Mouse (Mus musculus) liver, embryonic 16.5 days (tissue): ENCODE measurements at regions not wholly inside any gene's neighbourhood (a gene's known extent, or its start where the extent isn't known, plus 50 kb on each side); places are given as distances from the start of the nearest gene placed in this dataset.
A peak's percentile ranks its signal among the peaks of the same experiment; 100 is the strongest.
"Not testable (repeated sequence)": the region's sequence is repeated elsewhere in the genome, so short reads cannot be mapped to it uniquely, and the experiment has no call there.

ENCODE experiments used
- ATAC-seq: fragments of 200-750 bp; cut with Nextera tagmentation; 2 replicates; pipeline ENCODE4 v1.8.0; 2017; ENCODE audit warnings: low read depth, mild to moderate bottlenecking, moderate number of reproducible peaks, moderate library complexity
- H3K27ac ChIP-seq: fragments of 300-500 bp; sonication (generic); 2 replicates; pipeline ENCODE4 v1.5.1; 2014; ENCODE audit warnings: mild to moderate bottlenecking, low read length
- H3K27me3 ChIP-seq: fragments of 300-500 bp; sonication (generic); 2 replicates; pipeline ENCODE4 v1.6.1; 2014; ENCODE audit warnings: low read depth, low read length, mixed read lengths; ENCODE audit not compliant: control insufficient read depth, insufficient read depth
- H3K36me3 ChIP-seq: fragments of 300-500 bp; sonication (generic); 2 replicates; pipeline ENCODE4 v1.6.1; 2014; ENCODE audit warnings: mild to moderate bottlenecking; ENCODE audit not compliant: control insufficient read depth, insufficient read depth
- H3K4me1 ChIP-seq: fragments of 300-500 bp; sonication (generic); 2 replicates; pipeline ENCODE4 v1.6.1; 2014; ENCODE audit warnings: low read depth, low read length, mixed read lengths; ENCODE audit not compliant: control insufficient read depth
- H3K4me2 ChIP-seq: fragments of 300-500 bp; sonication (generic); 2 replicates; pipeline ENCODE4 v1.6.1; 2014; ENCODE audit warnings: low read depth, low read length, mixed read lengths
- H3K4me3 ChIP-seq: fragments of 300-500 bp; sonication (generic); 2 replicates; pipeline ENCODE4 v1.5.1; 2014; ENCODE audit warnings: low read depth, mild to moderate bottlenecking, low read length
- H3K9ac ChIP-seq: fragments of 300-500 bp; sonication (generic); 2 replicates; pipeline ENCODE4 v1.6.1; 2014; ENCODE audit warnings: low read depth, low read length
- H3K9me3 ChIP-seq: fragments of 300-500 bp; sonication (generic); replicated peaks from 2 replicates; pipeline ENCODE4 v1.6.1; 2016; ENCODE audit warnings: low read length; ENCODE audit not compliant: control insufficient read depth
- WGBS: fragments of 180-500 bp; shearing (Covaris S2); extraction: QIAGEN DNeasy Blood & Tissue Kit; methylation state at CpG from one replicate; pipeline ENCODE4 v1.1.7; 2014; ENCODE audit not compliant: insufficient replicate concordance; 5-methylcytosine and 5-hydroxymethylcytosine counted together

DNA sequence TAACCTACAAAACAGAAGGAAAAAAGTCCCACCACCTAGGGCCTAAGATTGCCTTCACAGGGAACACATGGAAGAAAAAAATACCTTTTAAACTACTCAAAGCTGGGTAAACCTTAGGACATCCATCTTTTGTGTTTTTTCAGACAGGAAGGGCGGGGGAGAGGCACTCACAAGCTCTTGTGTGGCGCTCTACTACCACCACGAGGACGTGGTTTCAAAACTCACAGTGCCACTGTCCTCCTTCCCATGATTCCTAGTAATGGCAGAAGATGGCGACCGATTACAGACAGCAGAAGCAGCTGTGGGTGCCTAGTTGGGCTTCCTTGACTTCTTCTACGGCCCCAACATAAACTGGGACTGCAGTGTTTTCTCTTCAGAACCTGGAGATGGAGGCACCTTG is 179.3 kb upstream of the Olfr1324 start:
- Histone ChIP-seq H3K27me3 (no peaks in the 10 kb centered on the region), H3K36me3 (no peaks in the 10 kb centered on the region), H3K4me1 (no peaks in the 10 kb centered on the region), H3K27ac (no peak overlapping the region), H3K9ac (no peak overlapping the region), H3K9me3 (no peaks in the 10 kb centered on the region), H3K4me3 (no peak overlapping the region), H3K4me2 (no peak overlapping the region)
- 37% methylated on average over 7 of the region's 7 CpGs for WGBS
- no peak for ATAC-seq

DNA sequence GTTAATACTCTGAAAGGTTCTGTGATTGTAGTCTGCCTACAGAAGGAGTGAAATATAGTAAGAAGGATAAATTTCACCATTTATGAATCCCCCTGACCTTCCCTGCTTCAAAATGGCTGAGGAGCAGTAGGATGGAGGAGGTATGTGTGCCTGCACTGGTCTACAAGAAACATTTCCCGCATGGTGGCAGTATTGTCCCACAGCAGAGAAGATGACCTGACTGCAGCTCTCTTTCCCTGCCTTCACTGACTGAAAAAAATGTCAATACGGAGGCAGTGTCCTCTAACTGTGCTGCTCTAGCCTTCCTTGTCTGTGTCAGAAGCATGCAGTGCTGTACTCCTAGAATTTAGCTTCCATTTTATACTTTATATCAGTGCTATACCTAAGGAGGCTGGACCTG is 177.2 kb upstream of the Olfr1324 start:
- not testable (repeated sequence) for H3K9ac ChIP-seq, H3K4me1 ChIP-seq, H3K36me3 ChIP-seq, H3K27me3 ChIP-seq, H3K27ac ChIP-seq, H3K9me3 ChIP-seq
- WGBS = 30% methylated on average over 2 of the region's 2 CpGs
- Histone ChIP-seq H3K4me2 (peak overlapping the region; percentile 27), H3K4me3 (peak overlapping the region; percentile 31; the same call in 1 of the 2 replicates)
- peak; percentile 74 for ATAC-seq

DNA sequence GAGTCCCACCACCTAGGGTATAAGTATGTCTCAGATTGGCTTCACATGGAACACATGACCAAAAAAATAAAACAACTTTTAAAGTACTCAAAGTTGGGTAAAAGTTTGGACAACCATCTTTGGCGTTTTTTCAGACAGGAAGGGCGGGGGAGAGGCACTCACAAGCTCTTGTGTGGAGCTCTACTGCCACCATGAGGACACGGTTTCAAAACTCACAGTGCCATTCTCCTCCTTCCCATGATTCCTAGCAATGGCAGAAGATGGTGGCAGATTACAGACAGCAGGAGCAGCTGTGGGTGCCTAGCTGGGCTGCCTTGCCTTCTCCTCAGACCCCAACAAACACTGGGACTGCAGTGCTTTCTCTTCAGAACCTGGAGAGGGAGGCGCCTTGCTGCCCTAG is 176.7 kb upstream of the Olfr1324 start:
- H3K27ac ChIP-seq, H3K9me3 ChIP-seq, H3K36me3 ChIP-seq, H3K4me1 ChIP-seq, H3K9ac ChIP-seq, H3K27me3 ChIP-seq: not testable (repeated sequence)
- Histone ChIP-seq H3K4me3 (peak overlapping the region; percentile 31; the same call in 1 of the 2 replicates), H3K4me2 (peak overlapping the region; percentile 27)
- WGBS = 38% methylated on average over 4 of the region's 4 CpGs
- ATAC-seq = peak; percentile 44

DNA sequence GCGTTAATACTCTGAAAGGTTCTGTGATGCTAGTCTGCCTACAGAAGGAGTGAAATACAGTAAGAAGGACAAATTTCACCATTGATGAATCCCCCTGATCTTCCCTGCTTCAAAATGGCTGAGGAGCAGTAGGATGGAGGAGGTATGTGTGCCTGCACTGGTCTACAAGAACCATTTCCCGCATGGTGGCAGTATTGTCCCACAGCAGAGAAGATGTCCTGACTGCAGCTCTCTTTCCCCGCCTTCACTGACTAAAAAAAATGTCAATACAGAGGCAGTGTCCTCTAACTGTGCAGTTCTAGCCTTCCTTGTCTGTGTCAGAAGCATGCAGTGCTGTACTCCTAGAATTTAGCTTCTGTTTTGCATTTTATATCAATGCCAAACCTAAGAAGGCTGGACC is 174.6 kb upstream of the Olfr1324 start:
- not testable (repeated sequence) for H3K9ac ChIP-seq
- ATAC-seq = peak; percentile 69

DNA sequence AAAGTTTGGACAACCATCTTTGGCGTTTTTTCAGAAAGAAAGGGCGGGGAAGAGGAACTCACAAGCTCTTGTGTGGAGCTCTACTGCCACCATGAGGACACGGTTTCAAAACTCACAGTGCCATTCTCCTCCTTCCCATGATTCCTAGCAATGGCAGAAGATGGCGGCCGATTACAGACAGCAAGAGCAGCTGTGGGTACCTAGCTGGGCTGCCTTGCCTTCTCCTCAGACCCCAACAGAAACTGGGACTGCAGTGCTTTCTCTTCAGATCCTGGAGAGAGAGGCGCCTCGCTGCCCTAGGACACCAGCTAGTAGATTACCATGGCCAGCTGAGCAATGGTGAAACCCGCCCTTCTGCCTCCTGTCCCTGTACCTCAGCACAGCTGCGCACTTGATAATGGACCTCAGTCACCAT is 174.2 kb upstream of the Olfr1324 start:
- H3K9ac ChIP-seq, H3K36me3 ChIP-seq, H3K27ac ChIP-seq, H3K27me3 ChIP-seq, H3K4me1 ChIP-seq, H3K9me3 ChIP-seq: not testable (repeated sequence)
- peak; percentile 35; the same call in 1 of the 2 replicates for ATAC-seq
- 37% methylated on average over 9 of the region's 9 CpGs for WGBS
- peak overlapping the region; percentile 43 for H3K4me3 ChIP-seq
- H3K4me2 ChIP-seq = peak overlapping the region; percentile 37

More for the DNA sequence above, 174.6 kb upstream of the Olfr1324 start:
- H3K4me1 ChIP-seq, H3K27ac ChIP-seq, H3K9me3 ChIP-seq, H3K27me3 ChIP-seq, H3K36me3 ChIP-seq: not testable (repeated sequence)
- peak overlapping the region; percentile 43 for H3K4me3 ChIP-seq
- 40% methylated on average over 3 of the region's 3 CpGs for WGBS
- H3K4me2 ChIP-seq = peak overlapping the region; percentile 37

DNA sequence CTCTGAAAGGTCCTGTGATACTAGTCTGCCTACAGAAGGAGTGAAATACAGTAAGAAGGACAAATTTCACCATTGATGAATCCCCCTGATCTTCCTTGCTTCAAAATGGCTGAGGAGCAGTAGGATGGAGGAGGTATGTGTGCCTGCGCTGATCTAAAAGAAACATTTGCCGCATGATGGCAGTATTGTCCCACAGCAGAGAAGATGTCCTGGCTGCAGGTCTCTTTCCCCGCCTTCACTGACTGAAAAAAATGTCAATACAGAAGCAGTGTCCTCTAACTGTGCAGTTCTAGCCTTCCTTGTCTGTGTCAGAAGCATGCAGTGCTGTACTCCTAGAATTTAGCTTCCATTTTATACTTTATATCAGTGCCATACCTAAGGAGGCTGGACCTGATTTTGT is 172.0 kb upstream of the Olfr1324 start:
- H3K9me3 ChIP-seq, H3K36me3 ChIP-seq, H3K27ac ChIP-seq, H3K9ac ChIP-seq, H3K4me1 ChIP-seq, H3K27me3 ChIP-seq: not testable (repeated sequence)
- peak; percentile 47; the same call in 1 of the 2 replicates for ATAC-seq
- peak overlapping the region; percentile 43 for H3K4me3 ChIP-seq
- WGBS = 54% methylated on average over 3 of the region's 3 CpGs
- H3K4me2 ChIP-seq = peak overlapping the region; percentile 40; the same call in 1 of the 2 replicates

DNA sequence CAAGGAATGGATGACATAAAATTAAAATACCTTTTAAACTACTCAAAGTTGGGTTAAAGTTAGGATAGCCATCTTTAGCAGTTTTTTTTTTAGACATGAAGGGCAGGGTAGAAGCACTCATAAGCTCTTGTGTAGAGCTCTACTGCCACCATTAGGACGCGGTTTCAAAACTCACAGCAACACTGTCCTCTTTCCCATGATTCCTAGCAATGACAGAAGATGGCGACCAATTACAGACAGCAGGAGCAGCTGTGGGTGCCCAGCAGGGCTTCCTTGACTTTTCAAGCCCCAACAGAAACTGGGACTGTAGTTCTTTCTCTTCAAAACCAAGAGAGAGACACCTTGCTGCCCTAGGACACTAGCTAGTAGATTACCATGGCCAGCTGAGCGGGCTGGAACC is 171.5 kb upstream of the Olfr1324 start:
- Histone ChIP-seq H3K9ac (no peak overlapping the region), H3K27ac (no peak overlapping the region), H3K36me3 (no peaks in the 10 kb centered on the region), H3K4me3 (peak overlapping the region; percentile 43), H3K4me1 (no peaks in the 10 kb centered on the region), H3K4me2 (peak overlapping the region; percentile 40; the same call in 1 of the 2 replicates), H3K9me3 (no peaks in the 10 kb centered on the region), H3K27me3 (no peaks in the 10 kb centered on the region)
- ATAC-seq = peak; percentile 39; the same call in 1 of the 2 replicates
- 57% methylated on average over 4 of the region's 4 CpGs for WGBS

DNA sequence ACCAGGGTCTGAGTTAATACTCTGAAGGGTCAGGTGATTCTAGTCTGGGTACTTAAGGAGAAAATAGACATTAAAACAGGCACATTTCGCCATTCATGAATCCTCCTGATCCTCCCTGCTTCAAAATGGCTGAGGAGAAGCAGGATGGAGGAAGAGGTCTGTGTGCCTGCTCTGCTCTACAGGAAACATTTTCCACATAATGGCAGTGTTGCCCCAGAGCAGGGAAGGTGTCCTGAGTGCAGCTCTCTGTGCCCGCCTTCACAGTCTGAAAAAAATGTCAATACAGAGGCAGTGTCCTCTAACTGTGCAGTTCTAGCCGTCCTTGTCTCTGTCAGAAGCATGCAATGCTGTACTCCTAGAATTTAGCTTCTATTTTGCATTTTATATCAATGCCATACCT is 169.3 kb upstream of the Olfr1324 start:
- not testable (repeated sequence) for H3K4me1 ChIP-seq, H3K36me3 ChIP-seq, H3K4me2 ChIP-seq, H3K27me3 ChIP-seq, H3K9me3 ChIP-seq, H3K27ac ChIP-seq, H3K9ac ChIP-seq, ATAC-seq
- H3K4me3 ChIP-seq = peak overlapping the region; percentile 37; the same call in 1 of the 2 replicates
- WGBS = 48% methylated on average over 3 of the region's 3 CpGs

DNA sequence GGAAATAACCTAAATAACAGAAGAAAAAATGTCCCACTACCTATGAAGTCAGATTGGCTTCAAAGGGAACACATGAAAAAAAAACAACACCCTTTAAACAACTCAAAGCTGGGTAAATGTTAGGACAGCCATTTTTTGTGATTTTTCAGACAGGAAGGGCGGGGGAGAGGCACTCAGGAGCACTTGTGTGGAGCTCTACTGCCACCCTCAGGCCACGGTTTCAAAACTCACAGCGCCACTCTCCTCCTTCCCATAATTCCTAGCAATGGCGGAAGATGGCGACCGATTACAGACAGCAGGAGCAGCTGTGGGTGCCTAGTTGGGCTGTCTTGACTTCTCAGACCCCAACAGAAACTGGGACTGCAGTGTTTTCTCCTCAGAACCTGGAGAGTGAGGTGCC is 168.8 kb upstream of the Olfr1324 start:
- 49% methylated on average over 6 of the region's 6 CpGs for WGBS
- peak overlapping the region; percentile 37 for H3K4me3 ChIP-seq
- H3K4me1 ChIP-seq = no peaks in the 10 kb centered on the region
- H3K4me2 ChIP-seq = no peak overlapping the region
- ATAC-seq = peak; percentile 32; the same call in 1 of the 2 replicates
- no peaks in the 10 kb centered on the region for H3K36me3 ChIP-seq
- no peaks in the 10 kb centered on the region for H3K27me3 ChIP-seq
- no peaks in the 10 kb centered on the region for H3K9me3 ChIP-seq
- H3K9ac ChIP-seq = no peak overlapping the region
- H3K27ac ChIP-seq = no peak overlapping the region
